ENCODE assay signal across 8 mouse cellular contexts in the genomic region with DNA sequence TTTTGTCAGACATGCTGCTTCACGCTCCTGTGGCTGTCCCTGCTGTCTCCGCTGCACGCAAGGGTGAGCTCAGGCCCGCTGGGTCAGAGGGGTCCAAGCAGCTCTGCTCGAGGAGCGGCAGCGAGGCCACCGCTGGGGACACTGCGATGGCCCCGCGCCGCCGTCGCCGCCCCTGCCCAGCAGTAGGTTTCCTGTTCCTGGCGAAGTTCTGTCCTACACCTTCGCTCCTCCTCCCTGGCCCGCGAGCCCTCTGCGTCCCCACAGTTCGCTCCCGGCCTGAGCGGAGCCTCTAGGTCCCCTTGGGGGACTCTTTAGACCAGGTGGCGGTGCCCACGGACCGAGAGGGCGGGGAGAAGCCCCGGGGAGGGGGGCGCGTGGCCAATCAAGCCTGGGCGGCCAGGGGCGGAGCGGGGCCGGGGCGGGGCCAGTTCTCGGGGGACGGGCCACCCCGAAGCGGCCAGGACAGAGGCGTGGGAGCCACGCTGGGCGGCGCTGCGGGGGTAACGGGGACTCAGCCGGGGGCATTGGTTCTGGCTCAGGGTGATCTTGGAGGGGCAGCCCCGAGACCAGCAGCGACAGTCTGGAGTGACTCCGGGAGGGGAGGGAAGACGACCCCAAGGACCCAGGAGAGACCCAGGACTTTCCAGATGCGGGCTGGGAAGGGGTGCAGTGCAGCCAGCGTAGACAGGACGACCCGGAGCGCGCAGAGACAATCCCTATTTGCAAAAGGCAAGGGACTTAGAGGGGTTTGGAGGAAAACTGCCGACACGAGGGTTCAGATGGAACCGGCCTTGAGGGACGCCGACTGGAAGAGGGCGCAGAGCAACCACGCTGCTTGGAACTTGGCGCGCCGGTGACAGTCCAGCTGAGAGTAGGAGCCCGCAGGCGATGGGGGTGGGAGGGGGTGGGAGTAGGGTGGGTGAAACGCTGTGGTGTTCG. TPM values are rescaled to one million over a fixed set of nuclear protein-coding genes. Genes with fewer than 3 reads are reported as not detected.
A peak's percentile ranks its signal among the peaks of the same experiment; 100 is the strongest.
DNase-seq lines count a peak whose midpoint lies in the region; ATAC-seq and TF ChIP-seq lines count a peak whose summit lies in the region.

A gene (minus strand): TSS at position 358 of the 939 bp plus-strand sequence.

- peak; percentile 45 for ATAC-seq in cerebellum, adult (ENCODE audit: insufficient number of reproducible peaks, low FRiP score, low TSS enrichment)
- ATAC-seq in forebrain, embryonic 13.5 days, result peak; percentile 94
- peak; percentile 96 for ATAC-seq in heart, postnatal 0 days (ENCODE audit: insufficient read depth, low read depth)
- ATAC-seq in neural tube, embryonic 14.5 days (ENCODE audit: low read depth), result peak; percentile 88

- no peaks in the 10 kb centered on the region for H3K9me3 ChIP-seq in ES-Bruce4 (replicated peaks; ENCODE audit: control insufficient read depth, insufficient read depth, low read length, poor library complexity, severe bottlenecking)
- no peaks in the 10 kb centered on the region for H3K9me3 ChIP-seq in forebrain, embryonic 13.5 days (replicated peaks)
- H3K9me3 ChIP-seq in heart, postnatal 0 days (replicated peaks; ENCODE audit: control insufficient read depth, low read length), result no peaks in the 10 kb centered on the region
- no peaks in the 10 kb centered on the region for H3K9me3 ChIP-seq in neural tube, embryonic 14.5 days (ENCODE audit: control insufficient read depth, low read length)

- TF ChIP-seq EP300 in ES-Bruce4 (IDR thresholded peaks at IDR 0.05; ENCODE audit: insufficient read depth, low read depth, low read length), result no peak
- TF ChIP-seq EP300 in heart, postnatal 0 days (IDR thresholded peaks at IDR 0.05; ENCODE audit: low read depth), result peak; percentile 27; the same call in 1 of the 2 replicates

- H3K27ac ChIP-seq in ES-Bruce4 (ENCODE audit: insufficient read depth, low read length), result no peak within 1 kb of the TSS
- H3K27ac ChIP-seq in forebrain, embryonic 13.5 days, result no peak within 1 kb of the TSS
- H3K27ac ChIP-seq in heart, postnatal 0 days (ENCODE audit: low read depth), result peak within 1 kb of the TSS; percentile 92
- 0 out of 2 replicates have a peak within 1 kb of the TSS, but pooled peaks have one; percentile 16 for H3K27ac ChIP-seq in neural tube, embryonic 14.5 days (ENCODE audit: low read depth, low read length)

- H3K27me3 ChIP-seq in ES-Bruce4 (ENCODE audit: control insufficient read depth, insufficient read depth, low read length, poor library complexity, severe bottlenecking), result peaks cover 6% of the 10 kb centered on the region
- H3K27me3 ChIP-seq in forebrain, embryonic 13.5 days, result peaks cover 35% of the 10 kb centered on the region
- no peaks in the 10 kb centered on the region for H3K27me3 ChIP-seq in heart, postnatal 0 days (ENCODE audit: control insufficient read depth, insufficient read depth, low read length)
- 0 out of 2 replicates have a peak, but pooled peaks cover 3% of the 10 kb centered on the region for H3K27me3 ChIP-seq in neural tube, embryonic 14.5 days (ENCODE audit: control insufficient read depth, insufficient read depth, low read length)

- no peak for TF ChIP-seq POLR2A in ES-Bruce4 (IDR thresholded peaks at IDR 0.05; ENCODE audit: insufficient read depth, low read length)

- WGBS in forebrain, embryonic 13.5 days, result 1% methylated on average over 68 of the region's 70 CpGs
- under 1% methylated on average over 68 of the region's 70 CpGs for WGBS in heart, postnatal 0 days
- 1% methylated on average over 55 of the region's 70 CpGs for WGBS in neural tube, embryonic 14.5 days

- no peaks in the 10 kb centered on the region for H3K36me3 ChIP-seq in ES-Bruce4 (ENCODE audit: control insufficient read depth, insufficient read depth, low read length, poor library complexity, severe bottlenecking)
- H3K36me3 ChIP-seq in forebrain, embryonic 13.5 days (ENCODE audit: poor library complexity, severe bottlenecking), result no peaks in the 10 kb centered on the region
- H3K36me3 ChIP-seq in heart, postnatal 0 days (replicated peaks; ENCODE audit: control insufficient read depth, insufficient read depth, low read length), result no peaks in the 10 kb centered on the region
- H3K36me3 ChIP-seq in neural tube, embryonic 14.5 days (ENCODE audit: control insufficient read depth, insufficient read depth, low read length), result no peaks in the 10 kb centered on the region

- no peaks in the 10 kb centered on the region for H3K4me1 ChIP-seq in ES-Bruce4 (ENCODE audit: control insufficient read depth, insufficient read depth, low read length)
- H3K4me1 ChIP-seq in forebrain, embryonic 13.5 days, result peaks cover 15% of the 10 kb centered on the region
- H3K4me1 ChIP-seq in heart, postnatal 0 days (ENCODE audit: control insufficient read depth, insufficient read depth), result peaks cover 18% of the 10 kb centered on the region
- peaks cover 6% of the 10 kb centered on the region for H3K4me1 ChIP-seq in neural tube, embryonic 14.5 days (ENCODE audit: control insufficient read depth, insufficient read depth, low read length)

- TF ChIP-seq CTCF in ES-Bruce4 (IDR thresholded peaks at IDR 0.05; ENCODE audit: low read depth, low read length), result no peak
- no peak; the same call in 1 of the 2 replicates for TF ChIP-seq CTCF in heart, postnatal 0 days (IDR thresholded peaks at IDR 0.05; ENCODE audit: low read depth)

- peak; percentile 90 for DNase-seq in heart, postnatal 0 days (ENCODE audit: low spot score)
- peak; percentile 92 to 93 for DNase-seq in kidney, postnatal 4 days
- peak; percentile 92 to 94 for DNase-seq in lung, adult 18-20 months
- peak; percentile 67 for DNase-seq in testis, postnatal 14 days (ENCODE audit: low spot score)

- H3K4me2 ChIP-seq in forebrain, embryonic 13.5 days, result peak within 1 kb of the TSS; percentile 99
- peak within 1 kb of the TSS; percentile 96 for H3K4me2 ChIP-seq in heart, postnatal 0 days (ENCODE audit: low read depth, low read length)
- H3K4me2 ChIP-seq in neural tube, embryonic 14.5 days (ENCODE audit: low read depth, low read length), result peak within 1 kb of the TSS; percentile 100

- H3K4me3 ChIP-seq in ES-Bruce4 (ENCODE audit: low read depth, low read length), result peak within 1 kb of the TSS; percentile 76
- peak within 1 kb of the TSS; percentile 64 for H3K4me3 ChIP-seq in forebrain, embryonic 13.5 days
- peak within 1 kb of the TSS; percentile 82 for H3K4me3 ChIP-seq in heart, postnatal 0 days (ENCODE audit: low read depth, low read length)
- H3K4me3 ChIP-seq in neural tube, embryonic 14.5 days (ENCODE audit: low read depth, low read length), result peak within 1 kb of the TSS; percentile 63

- peak within 1 kb of the TSS; percentile 13 for H3K9ac ChIP-seq in ES-Bruce4 (ENCODE audit: low read depth, poor library complexity, severe bottlenecking)
- H3K9ac ChIP-seq in forebrain, embryonic 13.5 days, result peak within 1 kb of the TSS; percentile 67
- H3K9ac ChIP-seq in heart, postnatal 0 days (replicated peaks; ENCODE audit: low read depth, low read length), result peak within 1 kb of the TSS; percentile 82
- H3K9ac ChIP-seq in neural tube, embryonic 14.5 days (replicated peaks; ENCODE audit: low read depth, low read length), result peak within 1 kb of the TSS; percentile 56

RNA-seq across cellular contexts. Expression of the gene that starts here (rescaled TPM):
- 2.0 and 3.6 TPM in 2 replicates for polyA plus RNA-seq in ES-Bruce4 (2011; ENCODE audit: insufficient read depth, insufficient read length, low read depth, missing spikeins)
- 2.5 and 3.2 TPM in 2 replicates for polyA plus RNA-seq in forebrain, embryonic 13.5 days (2015; fragmentation: Nextera tagmentation; extraction: Ambion mirVana)
- total RNA-seq in heart, postnatal 0 days (2014; rRNA removed; ENCODE audit: low replicate concordance), result 51.4 and 59.5 TPM in 2 replicates
- 24.2 and 26.5 TPM in 2 replicates for polyA plus RNA-seq in heart, postnatal 0 days (2015; fragmentation: Nextera tagmentation; extraction: Ambion mirVana)
- 6.1 and 10.3 TPM in 2 replicates for polyA plus RNA-seq in neural tube, embryonic 14.5 days (2014; fragmentation: Nextera tagmentation; extraction: Ambion mirVana)

Comparison
In these comparisons a context has a peak if more than half of its experiments do, and no peak if none do; other contexts are left out.
1. H3K27ac ChIP-seq: peak in heart, postnatal 0 days (single experiment) and neural tube, embryonic 14.5 days (single experiment); none in ES-Bruce4 (single experiment) and forebrain, embryonic 13.5 days (single experiment).
2. H3K9ac ChIP-seq: peak in every context shown above with its lines; median percentile 82 in heart, postnatal 0 days; 67 in forebrain, embryonic 13.5 days; 56 in neural tube, embryonic 14.5 days; 13 in ES-Bruce4.
3. ATAC-seq: peak in every context shown above with its lines; median percentile 96 in heart, postnatal 0 days; 94 in forebrain, embryonic 13.5 days; 88 in neural tube, embryonic 14.5 days; 45 in cerebellum, adult.
4. Peak in every context shown above with its lines, with median percentiles within 50 percentile points of each other: H3K4me3 ChIP-seq, H3K4me2 ChIP-seq and DNase-seq.